Mouse (Mus musculus) CD8-positive naive resting alpha-beta T cell, adult 2 months (primary cell): Measurements from ENCODE around the gene Gm10645.

Experiments used
- DNase-seq, 2 experiments: peaks; one replicate each; pipeline ENCODE4 v3.0.0; 2022; ENCODE audit warnings: low read depth in 2 of 2, low spot score in 2 of 2

Gm10645 gene

DNA sequence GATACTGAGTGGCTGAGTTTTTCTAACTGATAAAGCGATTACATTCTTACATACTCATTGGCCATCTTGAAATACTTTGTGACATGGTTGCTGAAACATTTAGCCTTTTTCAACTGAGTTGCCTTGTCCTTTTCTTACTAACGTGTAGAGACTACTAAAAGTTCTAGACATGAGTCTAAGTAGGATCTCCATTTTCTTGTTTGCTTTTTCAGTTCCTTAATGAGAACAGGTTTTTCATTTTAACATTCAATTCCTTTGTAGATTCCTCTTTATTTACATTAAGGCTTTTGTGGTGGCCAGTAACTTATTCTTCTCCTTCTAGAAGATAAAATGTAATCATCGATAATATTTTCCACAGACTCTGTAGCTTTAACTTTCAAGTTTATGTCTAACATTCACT, 3.2 kb upstream of the Gm10645 start:
- DNase-seq: no peak

- no peak for DNase-seq
These were observed 2.0 kb upstream of the Gm10645 start for GRCm38 (mm10) chr8:83167932-83168331.

GRCm38 (mm10) chr8:83165235-83165930, 587 bp downstream of the Gm10645 start, which contains the start of gene Tbc1d9:
TSS of gene Tbc1d9 (plus strand) at chr8:83165352.
- DNase-seq: no peak

GRCm38 (mm10) chr8:83160613-83161012, 5.4 kb downstream of the Gm10645 start:
- no peak for DNase-seq

DNA sequence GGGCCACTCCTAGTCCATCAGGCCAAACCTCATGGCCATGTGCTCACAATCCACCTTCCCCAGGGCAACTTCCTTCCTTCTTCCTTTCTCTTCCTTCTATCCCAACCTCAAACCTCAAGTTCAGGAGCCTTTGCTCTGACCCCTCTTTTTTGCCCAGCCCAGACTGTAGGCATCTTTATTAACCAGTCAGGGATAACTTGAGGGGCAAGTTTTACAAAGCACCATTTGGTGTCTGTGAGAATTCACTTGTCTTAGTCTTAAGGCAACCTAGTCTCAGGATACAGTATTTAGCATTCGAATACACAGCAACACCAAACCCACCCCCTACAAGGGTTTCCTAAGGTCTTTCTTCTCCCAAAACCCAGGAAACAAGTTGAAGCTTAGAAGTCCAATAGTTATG, 6.4 kb downstream of the Gm10645 start:
- DNase-seq: no peak

GRCm38 (mm10) chr8:83158971-83159370, 7.0 kb downstream of the Gm10645 start:
- DNase-seq: no peak

DNA sequence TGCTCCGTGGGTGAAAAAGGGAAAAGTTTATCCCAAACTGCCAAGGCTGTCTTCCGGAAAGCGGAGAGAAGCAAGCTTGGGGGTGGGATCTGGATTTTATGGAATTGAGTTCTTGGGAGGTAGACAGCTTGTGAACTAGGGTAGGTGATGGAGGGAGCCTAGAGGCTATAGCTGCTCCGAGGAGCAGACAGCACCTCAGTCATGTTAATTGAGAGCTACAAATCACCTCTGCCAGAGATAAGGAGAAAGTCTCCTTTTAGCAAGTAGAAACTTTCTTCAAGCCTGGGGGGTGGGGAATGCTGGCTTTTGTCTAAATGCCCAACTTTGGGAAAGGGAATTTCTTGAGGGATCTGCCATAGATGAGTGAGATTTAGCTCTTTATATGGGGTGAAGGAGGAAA, 10.9 kb downstream of the Gm10645 start:
- DNase-seq: no peak

GRCm38 (mm10) chr8:83152470-83152869, 13.5 kb downstream of the Gm10645 start:
- no peak for DNase-seq

- DNase-seq: no peak
These were observed 13.9 kb downstream of the Gm10645 start for GRCm38 (mm10) chr8:83152055-83152454.

GRCm38 (mm10) chr8:83149124-83149523, 16.8 kb downstream of the Gm10645 start:
- no peak for DNase-seq

DNA sequence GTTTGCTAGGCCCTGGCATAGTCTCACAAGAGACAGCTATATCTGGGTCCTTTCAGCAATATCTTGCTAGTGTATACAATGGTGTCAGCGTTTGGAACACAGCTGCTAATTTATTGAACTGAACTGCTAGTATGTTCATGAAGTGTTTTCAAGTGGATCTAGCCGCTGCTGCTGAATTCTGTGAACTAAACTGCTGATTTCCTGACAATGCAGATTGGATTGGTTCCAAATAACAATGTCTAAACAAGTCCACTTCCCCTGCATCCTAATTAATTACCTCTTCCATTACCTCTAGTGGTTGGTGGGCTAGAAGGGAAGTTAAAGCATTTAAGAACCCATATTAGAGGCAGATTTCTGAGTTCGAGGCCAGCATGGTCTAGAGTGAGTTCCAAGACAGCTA, 20.5 kb downstream of the Gm10645 start:
- no peak for DNase-seq

DNA sequence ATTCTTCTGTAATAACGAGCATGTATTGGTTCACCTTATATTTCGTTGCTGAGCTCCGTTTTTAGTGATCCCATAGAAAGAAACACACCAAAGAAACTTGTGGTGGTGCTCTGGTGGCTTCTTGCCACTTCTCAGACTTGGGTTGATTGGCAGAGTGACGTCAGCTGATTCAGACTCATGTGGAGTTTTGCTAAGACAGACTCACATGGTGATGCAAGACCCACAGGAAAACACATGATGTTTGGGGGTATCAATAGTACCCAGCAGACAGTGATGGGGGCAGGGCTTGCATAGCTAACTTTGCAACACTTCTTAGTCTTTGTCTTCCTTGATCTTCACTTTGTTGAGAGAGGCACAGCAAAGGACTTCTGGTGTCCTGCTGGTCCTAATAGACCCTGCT, 21.4 kb downstream of the Gm10645 start:
- no peak for DNase-seq

- no peak for DNase-seq
These were observed 24.6 kb downstream of the Gm10645 start for GRCm38 (mm10) chr8:83141358-83141757.

- no peak for DNase-seq
These were observed 25.3 kb downstream of the Gm10645 start for GRCm38 (mm10) chr8:83140701-83141111.

DNA sequence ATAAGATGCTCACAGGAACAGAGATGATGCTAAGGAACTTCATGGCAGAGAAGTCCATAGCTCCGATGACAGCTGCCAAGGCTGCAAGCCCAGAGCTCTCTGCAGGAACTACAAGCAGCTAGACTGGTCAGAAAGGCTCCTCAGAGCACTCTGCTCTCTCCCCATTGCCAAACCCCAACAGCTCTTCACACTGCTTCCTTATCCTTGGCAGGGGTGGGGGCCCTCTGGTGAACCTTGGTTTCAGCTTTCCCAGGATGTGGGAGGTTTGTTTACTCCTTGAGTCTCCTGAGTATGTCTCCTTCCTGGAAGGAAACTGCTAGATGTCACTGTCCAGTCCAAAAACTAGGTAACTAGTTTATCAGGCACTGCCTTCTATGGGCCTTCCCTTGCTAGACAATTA, 25.9 kb downstream of the Gm10645 start:
- no peak for DNase-seq

GRCm38 (mm10) chr8:83135086-83135485, 30.9 kb downstream of the Gm10645 start:
- no peak for DNase-seq
